Mouse (Mus musculus) thymus, postnatal 36 days (tissue): ENCODE results near the gene Atp6v1b1.
A peak's percentile ranks its signal among the peaks of the same experiment; 100 is the strongest.
"Not testable (repeated sequence)": the region's sequence is repeated elsewhere in the genome, so short reads cannot be mapped to it uniquely, and the experiment has no call there.

Source experiments
- DNase-seq, 2 experiments: peaks; one replicate each; pipeline ENCODE4 v3.0.0; 2022; ENCODE audit warnings: mixed read lengths in 2 of 2

Gene Atp6v1b1

GRCm38 (mm10) chr6:83778306-83778705 lies 35.5 kb downstream of the Atp6v1b1 start:
- no peak for DNase-seq

DNA sequence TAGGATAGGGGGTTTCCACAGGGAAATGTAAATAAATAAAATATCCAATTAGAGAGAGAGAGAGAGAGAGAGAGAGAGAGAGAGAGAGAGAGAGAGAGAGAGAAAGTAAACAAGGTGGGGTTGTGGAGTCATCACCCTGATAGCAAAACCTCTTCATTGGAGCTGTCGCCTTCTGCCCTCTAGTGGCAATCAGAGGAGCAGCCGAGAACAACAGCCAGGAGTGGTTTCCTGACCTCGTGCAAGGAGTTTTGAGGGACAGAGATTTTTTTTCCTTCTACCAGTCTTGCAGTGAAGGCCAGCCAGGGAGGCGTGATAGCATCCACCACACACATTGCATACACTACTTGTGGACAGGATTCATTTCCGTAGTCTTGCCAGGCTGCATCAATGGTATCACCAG lies 36.2 kb downstream of the Atp6v1b1 start:
- DNase-seq = peak; percentile 48 to 59

DNA sequence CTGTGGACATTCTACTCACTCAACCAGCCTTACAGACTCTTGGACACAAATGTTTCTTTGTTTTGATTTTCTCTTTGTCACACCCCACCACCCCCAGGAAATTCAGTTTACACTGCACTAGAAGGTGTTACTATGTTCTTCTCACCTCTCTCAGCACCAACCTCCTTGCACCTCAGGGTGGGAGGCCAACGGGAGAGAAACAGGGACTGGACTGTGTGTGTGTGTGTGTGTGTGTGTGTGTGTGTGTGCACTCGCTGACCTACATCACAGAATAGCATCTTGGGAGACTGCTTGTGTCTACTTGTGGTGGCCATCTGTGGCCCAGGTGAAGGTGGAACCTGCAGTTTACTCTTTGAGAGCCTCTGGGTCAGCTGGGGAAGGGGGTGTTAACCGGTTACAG lies 43.6 kb downstream of the Atp6v1b1 start:
- no peak for DNase-seq

DNA sequence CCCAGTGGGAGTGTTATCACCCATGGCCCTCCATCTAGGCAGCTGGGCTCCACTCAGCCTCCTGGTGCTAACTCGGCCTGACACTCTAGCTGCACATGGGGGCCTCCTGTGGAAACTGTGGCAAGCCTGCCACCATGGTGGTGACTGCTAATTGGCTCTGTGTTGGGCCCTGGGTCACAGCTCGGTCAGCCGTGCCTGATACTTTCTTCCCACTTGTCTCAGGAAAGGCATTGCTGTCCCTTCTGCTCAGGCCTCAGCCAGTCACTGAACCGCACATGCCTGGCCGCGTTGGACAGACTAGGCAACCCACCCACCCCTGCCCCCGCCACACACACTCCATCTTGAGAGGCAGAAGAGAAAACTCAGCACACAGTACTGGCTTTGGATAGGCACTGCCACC lies 45.8 kb downstream of the Atp6v1b1 start:
- no peak for DNase-seq

GRCm38 (mm10) chr6:83790533-83790932 lies 47.7 kb downstream of the Atp6v1b1 start:
- not testable (repeated sequence) for DNase-seq

DNA sequence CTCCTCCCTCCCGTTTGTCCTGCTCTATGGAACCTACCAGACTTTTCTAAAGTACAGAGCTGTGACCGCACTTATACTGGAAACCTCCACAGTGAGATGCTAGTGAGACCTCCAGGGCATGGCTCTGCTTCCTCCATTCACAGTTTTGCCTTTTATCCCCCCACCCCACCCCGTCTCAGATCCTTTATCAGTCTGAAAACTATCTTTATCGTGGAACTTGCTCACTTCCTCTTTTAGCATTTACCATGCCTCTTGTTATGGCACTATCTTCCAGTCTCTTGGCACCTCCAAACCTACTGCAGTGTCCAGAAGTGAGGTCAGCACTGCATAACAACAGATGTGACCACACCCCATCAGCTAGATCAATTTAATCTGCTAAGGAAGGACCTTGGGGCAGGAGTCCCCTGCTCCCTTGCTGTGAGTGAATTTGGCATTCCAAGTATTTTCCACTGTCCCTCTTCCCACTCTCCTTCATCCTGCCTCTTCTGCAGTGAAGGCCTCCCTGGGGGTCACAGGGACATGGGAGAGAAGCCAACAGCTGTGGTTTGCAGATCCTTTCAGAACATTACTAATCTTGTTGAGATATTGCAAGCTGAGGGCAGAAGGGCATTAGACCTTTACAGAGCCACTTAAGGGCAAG lies 48.6 kb downstream of the Atp6v1b1 start:
- DNase-seq = no peak

DNA sequence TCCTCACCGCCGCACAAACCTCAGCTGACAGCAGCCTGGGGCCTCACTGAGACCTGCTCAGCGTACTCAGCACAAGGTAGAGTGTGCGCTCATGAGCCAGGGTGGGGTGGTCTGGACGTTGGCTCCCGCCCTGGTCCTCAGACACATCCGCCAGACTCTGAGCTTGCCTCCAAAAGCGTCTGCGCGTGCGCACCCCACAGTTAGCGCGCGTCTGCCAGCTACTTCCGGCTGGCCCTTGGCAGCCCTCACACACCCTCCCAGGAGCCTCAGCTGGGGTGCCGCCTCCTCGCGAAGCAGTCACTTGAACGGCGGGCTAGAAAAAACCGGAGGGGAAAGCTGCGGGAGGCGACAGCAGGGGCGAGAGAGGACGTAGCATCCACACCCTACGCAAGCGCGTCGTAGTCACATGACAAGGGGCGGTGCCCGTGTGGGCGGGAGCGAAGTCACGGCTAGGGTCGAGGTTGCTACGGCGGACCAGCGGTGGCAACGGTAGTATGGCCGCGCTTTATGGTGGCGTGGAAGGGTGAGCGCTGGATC lies 52.0 kb downstream of the Atp6v1b1 start, which contains the start of gene Nagk:
Gene Nagk, plus strand, starts transcription at position 223 of the 537 bp plus-strand sequence.
- DNase-seq = peak; percentile 94 to 97

GRCm38 (mm10) chr6:83795492-83795900 lies 52.7 kb downstream of the Atp6v1b1 start:
- DNase-seq = no peak

DNA sequence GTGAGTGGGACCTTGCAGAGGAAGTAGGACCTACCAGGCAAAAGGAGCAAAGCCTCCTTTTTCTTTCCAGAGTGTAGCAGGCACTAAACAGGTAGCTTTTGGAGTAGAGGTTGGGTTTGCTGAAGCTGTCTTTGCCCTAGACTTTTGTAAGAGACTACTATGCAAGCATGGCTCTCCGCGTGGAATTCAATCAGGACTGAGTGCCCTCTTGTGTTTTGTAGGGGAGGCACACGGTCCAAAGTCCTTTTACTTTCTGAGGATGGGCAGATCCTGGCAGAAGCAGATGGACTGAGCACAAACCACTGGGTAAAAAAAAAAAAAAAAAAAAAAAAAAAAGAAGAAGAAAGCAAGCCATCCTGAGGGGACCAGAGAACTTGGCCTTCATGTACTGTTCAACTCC lies 53.9 kb downstream of the Atp6v1b1 start:
- no peak for DNase-seq

DNA sequence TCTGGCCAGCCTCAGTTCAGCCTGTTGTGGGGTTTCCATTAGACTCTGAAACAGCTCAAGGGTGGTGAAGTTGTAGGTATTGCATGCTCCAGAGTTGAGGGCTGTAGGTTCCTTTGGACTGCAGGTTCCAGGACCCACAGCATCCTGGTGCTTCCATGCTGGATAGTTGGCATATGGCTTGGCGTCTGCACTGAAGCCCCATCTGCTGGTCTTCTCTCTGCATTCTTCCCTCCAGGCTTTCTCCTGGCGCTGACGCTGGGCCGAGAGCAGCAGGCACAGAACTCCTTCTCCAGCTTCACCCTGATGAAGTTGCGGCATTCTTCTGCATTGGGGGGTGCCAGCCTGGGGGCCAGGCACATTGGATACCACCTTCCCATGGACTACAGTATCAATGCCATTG lies 59.2 kb downstream of the Atp6v1b1 start:
- no peak for DNase-seq

DNA sequence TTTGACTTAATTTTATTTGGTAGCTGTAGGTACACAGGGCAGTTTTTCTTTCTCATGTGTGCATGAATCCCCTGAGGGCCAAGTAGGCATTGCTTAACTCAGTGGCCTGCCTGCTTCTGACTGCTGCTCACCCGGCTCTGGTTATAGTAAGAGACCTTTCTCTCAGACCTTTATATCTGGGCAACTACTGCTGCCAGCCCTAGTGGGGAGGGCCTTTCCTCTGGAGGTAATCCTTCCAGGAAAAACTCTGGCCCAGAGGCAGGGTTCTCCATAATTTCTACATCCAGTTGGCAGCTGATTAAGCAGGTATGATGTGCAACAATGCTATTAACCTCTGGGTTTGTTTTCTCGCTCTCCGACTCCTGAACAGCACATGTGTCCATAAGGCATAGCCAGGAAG lies 60.1 kb downstream of the Atp6v1b1 start:
- DNase-seq = no peak
